Comparison of ENCODE assay signal across 8 mouse cellular contexts in genomic region chr19:23758554-23759321, GRCm38 (mm10). TPM values are rescaled to one million over a fixed set of nuclear protein-coding genes. Genes with fewer than 3 reads are reported as not detected.
DNase-seq lines count a peak whose midpoint lies in the region; ATAC-seq and TF ChIP-seq lines count a peak whose summit lies in the region.

Apba1 (plus strand) TSS chr19:23758887.

- peaks cover 13% of the 10 kb centered on the region for H3K27me3 ChIP-seq in embryonic facial prominence, embryonic 15.5 days
- H3K27me3 ChIP-seq in heart, postnatal 0 days (ENCODE audit: control insufficient read depth, insufficient read depth, low read length) = peaks cover 22% of the 10 kb centered on the region
- peaks cover 54% of the 10 kb centered on the region for H3K27me3 ChIP-seq in liver, embryonic 15.5 days
- H3K27me3 ChIP-seq in stomach, embryonic 15.5 days (replicated peaks) = peaks cover 11% of the 10 kb centered on the region; the same call in 1 of the 2 replicates

- peak; percentile 47 for DNase-seq in 3T3-L1 (ENCODE audit: low read depth, low spot score)
- DNase-seq in adrenal gland, adult 2 months = peak; percentile 81
- peak; percentile 54 for DNase-seq in heart, postnatal 0 days (ENCODE audit: low spot score)
- peak; percentile 85 for DNase-seq in layer of hippocampus, adult 11-12 months (ENCODE audit: low spot score)
- peak; percentile 76 for DNase-seq in neural tube, embryonic 10.5 days (ENCODE audit: extremely low spot score, low spot score)

- H3K9ac ChIP-seq in embryonic facial prominence, embryonic 15.5 days = peak within 1 kb of the TSS; percentile 66
- peak within 1 kb of the TSS; percentile 49 for H3K9ac ChIP-seq in heart, postnatal 0 days (replicated peaks; ENCODE audit: low read depth, low read length)
- peak within 1 kb of the TSS; percentile 51 for H3K9ac ChIP-seq in liver, embryonic 15.5 days
- peak within 1 kb of the TSS; percentile 80 for H3K9ac ChIP-seq in stomach, embryonic 15.5 days

- peaks cover 4% of the 10 kb centered on the region; the same call in 1 of the 2 replicates for H3K4me1 ChIP-seq in embryonic facial prominence, embryonic 15.5 days
- H3K4me1 ChIP-seq in heart, postnatal 0 days (ENCODE audit: control insufficient read depth, insufficient read depth) = no peaks in the 10 kb centered on the region
- H3K4me1 ChIP-seq in liver, embryonic 15.5 days (replicated peaks) = peaks cover 9% of the 10 kb centered on the region
- H3K4me1 ChIP-seq in stomach, embryonic 15.5 days = 0 out of 2 replicates have a peak, but pooled peaks cover 4% of the 10 kb centered on the region

- ATAC-seq in embryonic facial prominence, embryonic 15.5 days (ENCODE audit: insufficient number of reproducible peaks, low FRiP score, low TSS enrichment, low read depth) = peak; percentile 86
- peak; percentile 81 for ATAC-seq in heart, postnatal 0 days (ENCODE audit: insufficient read depth, low read depth)
- ATAC-seq in liver, embryonic 15.5 days (ENCODE audit: insufficient read depth) = peak; percentile 74
- ATAC-seq in stomach, embryonic 15.5 days (ENCODE audit: insufficient read depth, low FRiP score, low read depth) = peak; percentile 83

- TF ChIP-seq EP300 in heart, postnatal 0 days (IDR thresholded peaks at IDR 0.05; ENCODE audit: low read depth) = no peak

- H3K36me3 ChIP-seq in embryonic facial prominence, embryonic 15.5 days = no peaks in the 10 kb centered on the region
- no peaks in the 10 kb centered on the region for H3K36me3 ChIP-seq in heart, postnatal 0 days (replicated peaks; ENCODE audit: control insufficient read depth, insufficient read depth, low read length)
- no peaks in the 10 kb centered on the region for H3K36me3 ChIP-seq in liver, embryonic 15.5 days (replicated peaks)
- H3K36me3 ChIP-seq in stomach, embryonic 15.5 days = no peaks in the 10 kb centered on the region

- under 1% methylated on average over 92 of the region's 98 CpGs for WGBS in embryonic facial prominence, embryonic 15.5 days
- WGBS in heart, postnatal 0 days = under 1% methylated on average over 88 of the region's 98 CpGs
- under 1% methylated on average over 83 of the region's 98 CpGs for WGBS in liver, embryonic 15.5 days (ENCODE audit: insufficient replicate concordance)
- under 1% methylated on average over 95 of the region's 98 CpGs for WGBS in stomach, embryonic 15.5 days

- peak within 1 kb of the TSS; percentile 87 for H3K27ac ChIP-seq in embryonic facial prominence, embryonic 15.5 days (replicated peaks)
- H3K27ac ChIP-seq in heart, postnatal 0 days (ENCODE audit: low read depth) = peak within 1 kb of the TSS; percentile 71
- no peak within 1 kb of the TSS for H3K27ac ChIP-seq in liver, embryonic 15.5 days (replicated peaks)
- H3K27ac ChIP-seq in stomach, embryonic 15.5 days = peak within 1 kb of the TSS; percentile 87

- H3K4me3 ChIP-seq in embryonic facial prominence, embryonic 15.5 days (replicated peaks) = peak within 1 kb of the TSS; percentile 73
- H3K4me3 ChIP-seq in heart, postnatal 0 days (ENCODE audit: low read depth, low read length) = peak within 1 kb of the TSS; percentile 67
- peak within 1 kb of the TSS; percentile 62 for H3K4me3 ChIP-seq in liver, embryonic 15.5 days (replicated peaks)
- H3K4me3 ChIP-seq in stomach, embryonic 15.5 days (replicated peaks) = peak within 1 kb of the TSS; percentile 72

- H3K4me2 ChIP-seq in embryonic facial prominence, embryonic 15.5 days (replicated peaks) = peak within 1 kb of the TSS; percentile 88
- H3K4me2 ChIP-seq in heart, postnatal 0 days (ENCODE audit: low read depth, low read length) = peak within 1 kb of the TSS; percentile 82
- H3K4me2 ChIP-seq in liver, embryonic 15.5 days = peak within 1 kb of the TSS; percentile 85
- H3K4me2 ChIP-seq in stomach, embryonic 15.5 days = peak within 1 kb of the TSS; percentile 94

- no peaks in the 10 kb centered on the region for H3K9me3 ChIP-seq in embryonic facial prominence, embryonic 15.5 days (replicated peaks)
- 0 out of 2 replicates have a peak, but pooled peaks cover 3% of the 10 kb centered on the region for H3K9me3 ChIP-seq in heart, postnatal 0 days (replicated peaks; ENCODE audit: control insufficient read depth, low read length)
- no peaks in the 10 kb centered on the region for H3K9me3 ChIP-seq in liver, embryonic 15.5 days (replicated peaks)
- H3K9me3 ChIP-seq in stomach, embryonic 15.5 days = no peaks in the 10 kb centered on the region

- 0 out of 2 replicates have a peak, but pooled peaks have one; percentile 15 for TF ChIP-seq CTCF in heart, postnatal 0 days (IDR thresholded peaks at IDR 0.05; ENCODE audit: low read depth)

RNA-seq across cellular contexts. Expression of gene Apba1, which starts in this region (rescaled TPM):
- total RNA-seq in adrenal gland, adult 2 months (2021) = 1 to 10 TPM; 3.5 to 4.6 TPM
- polyA plus RNA-seq in adrenal gland, adult 2 months (2012; rRNA removed) = 2.0 and 3.9 TPM in 2 replicates
- polyA plus RNA-seq in embryonic facial prominence, embryonic 15.5 days (2015; fragmentation: Nextera tagmentation; extraction: Ambion mirVana) = 1.3 and 1.4 TPM in 2 replicates
- 2.4 and 4.0 TPM in 2 replicates for total RNA-seq in heart, postnatal 0 days (2014; rRNA removed; ENCODE audit: low replicate concordance)
- polyA plus RNA-seq in heart, postnatal 0 days (2015; fragmentation: Nextera tagmentation; extraction: Ambion mirVana) = 0.32 and 0.36 TPM in 2 replicates
- polyA plus RNA-seq in liver, embryonic 15.5 days (2015; fragmentation: Nextera tagmentation; extraction: Ambion mirVana) = 0.06 and 0.07 TPM in 2 replicates
- polyA plus RNA-seq in stomach, embryonic 15.5 days (2015; fragmentation: Nextera tagmentation; extraction: Ambion mirVana) = 0.55 and 0.62 TPM in 2 replicates

Comparison
In these comparisons a context has a peak if more than half of its experiments do, and no peak if none do; other contexts are left out.
1. Peak in ATAC-seq, H3K4me3 ChIP-seq, H3K9ac ChIP-seq and H3K4me2 ChIP-seq in liver, embryonic 15.5 days; RNA of the gene not detected or under 1 TPM.
2. Peak in ATAC-seq, H3K4me3 ChIP-seq, H3K27ac ChIP-seq, H3K9ac ChIP-seq and H3K4me2 ChIP-seq in stomach, embryonic 15.5 days; RNA of the gene not detected or under 1 TPM.